Mouse (Mus musculus): ENCODE data around the gene Abr. TPM values are rescaled to one million over a fixed set of nuclear protein-coding genes. Genes with fewer than 3 reads are reported as not detected.

Gene Abr
- total and polyA plus RNA-seq, 3 experiments: 3.8 to 8.8 TPM; not detected in 1

DNA sequence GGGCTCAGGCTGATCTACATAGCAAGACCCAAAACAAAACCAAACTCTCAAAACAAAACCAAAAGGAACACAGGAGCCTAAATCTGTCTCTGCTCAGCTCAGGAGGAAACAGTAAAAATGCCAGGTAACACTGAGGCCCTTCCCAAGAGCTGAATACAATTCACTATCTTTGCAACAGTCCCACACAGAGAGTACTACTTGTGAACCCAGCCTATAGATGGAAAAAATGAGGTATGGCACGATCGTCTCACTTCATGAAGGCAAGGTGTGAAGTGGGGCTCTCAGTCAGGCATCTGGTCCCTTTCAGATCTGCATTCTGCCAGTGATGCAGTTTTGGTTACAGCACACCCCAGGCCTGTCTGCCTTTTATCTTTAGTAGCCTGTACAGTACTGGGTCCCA is 138.1 kb downstream of the Abr start:
- no peak for TF ChIP-seq HCFC1 (IDR thresholded peaks at IDR 0.05; ENCODE audit: low read depth, low read length)
- no peak for TF ChIP-seq TCF12 (IDR thresholded peaks at IDR 0.05; ENCODE audit: low read depth, low read length)
- TF ChIP-seq MYC (IDR thresholded peaks at IDR 0.05; ENCODE audit: low read depth, low read length): no peak
- no peak for TF ChIP-seq MXI1 (IDR thresholded peaks at IDR 0.05; ENCODE audit: low read depth, low read length)
- no peak for TF ChIP-seq USF1 (IDR thresholded peaks at IDR 0.05; ENCODE audit: low read depth, low read length)
- no peak for TF ChIP-seq CHD2 (IDR thresholded peaks at IDR 0.05; ENCODE audit: low read length)
- no peak for TF ChIP-seq UBTF (IDR thresholded peaks at IDR 0.05; ENCODE audit: borderline replicate concordance, insufficient read depth, low read depth, low read length)
- no peak for TF ChIP-seq KAT2A (conservative IDR thresholded peaks at IDR 0.05; ENCODE audit: low read depth, low read length)
- no peak for TF ChIP-seq MAFK (IDR thresholded peaks at IDR 0.05; ENCODE audit: borderline replicate concordance, low read depth, low read length)
- no peak for TF ChIP-seq MYB (IDR thresholded peaks at IDR 0.05; ENCODE audit: low read depth, low read length)
- no peak for TF ChIP-seq USF2 (IDR thresholded peaks at IDR 0.05; ENCODE audit: borderline replicate concordance in 1 of 2, insufficient read depth in 1 of 2, low read depth in 1 of 2, low read length in 2 of 2)
- TF ChIP-seq MAX (IDR thresholded peaks at IDR 0.05; ENCODE audit: low read length): no peak
- no peak for TF ChIP-seq MAZ (IDR thresholded peaks at IDR 0.05; ENCODE audit: low read depth, low read length)
- no peak for TF ChIP-seq RAD21 (IDR thresholded peaks at IDR 0.05; ENCODE audit: low read depth, low read length)
- no peak for TF ChIP-seq NRF1 (IDR thresholded peaks at IDR 0.05; ENCODE audit: insufficient read depth, low read depth, low read length, poor library complexity, severe bottlenecking)
- TF ChIP-seq RCOR1 (IDR thresholded peaks at IDR 0.05; ENCODE audit: low read depth, low read length): no peak
- no peak for TF ChIP-seq TBP (IDR thresholded peaks at IDR 0.05; ENCODE audit: low read depth, low read length)
- TF ChIP-seq JUND (IDR thresholded peaks at IDR 0.05; ENCODE audit: low read depth, low read length): no peak
- no peak for TF ChIP-seq NELFE (IDR thresholded peaks at IDR 0.05; ENCODE audit: low read depth, low read length)
- no peaks in the 10 kb centered on the region for H3K27me3 ChIP-seq (ENCODE audit: control insufficient read depth in 1 of 2, insufficient read depth in 2 of 2, low read length in 2 of 2)
- H3K36me3 ChIP-seq (ENCODE audit: control insufficient read depth in 1 of 2, insufficient read depth in 2 of 2, low read length in 2 of 2): peaks cover 0 to 17% of the 10 kb centered on the region in 2 experiments; a peak in 2 of 4 replicates
- H3K4me1 ChIP-seq (ENCODE audit: control insufficient read depth in 1 of 2, insufficient read depth in 2 of 2, low read length in 2 of 2): peaks cover 3 to 25% of the 10 kb centered on the region in 2 experiments
- H3K9me3 ChIP-seq (replicated peaks; ENCODE audit: insufficient read depth, low read length): no peaks in the 10 kb centered on the region
- no peak for DNase-seq (ENCODE audit: low read depth, low spot score)
- no peak overlapping the region for H3K27ac ChIP-seq (ENCODE audit: control insufficient read depth, low read depth, low read length)
- H3K4me3 ChIP-seq (ENCODE audit: control insufficient read depth in 1 of 2, insufficient read depth in 1 of 2, low read depth in 2 of 2, low read length in 2 of 2): no peak overlapping the region
- no peaks in the 10 kb centered on the region for H3K79me2 ChIP-seq (ENCODE audit: control insufficient read depth, insufficient read depth, low read length, poor library complexity)
- H3K9ac ChIP-seq (ENCODE audit: control insufficient read depth, low read depth, low read length, poor library complexity, severe bottlenecking): no peak overlapping the region

DNA sequence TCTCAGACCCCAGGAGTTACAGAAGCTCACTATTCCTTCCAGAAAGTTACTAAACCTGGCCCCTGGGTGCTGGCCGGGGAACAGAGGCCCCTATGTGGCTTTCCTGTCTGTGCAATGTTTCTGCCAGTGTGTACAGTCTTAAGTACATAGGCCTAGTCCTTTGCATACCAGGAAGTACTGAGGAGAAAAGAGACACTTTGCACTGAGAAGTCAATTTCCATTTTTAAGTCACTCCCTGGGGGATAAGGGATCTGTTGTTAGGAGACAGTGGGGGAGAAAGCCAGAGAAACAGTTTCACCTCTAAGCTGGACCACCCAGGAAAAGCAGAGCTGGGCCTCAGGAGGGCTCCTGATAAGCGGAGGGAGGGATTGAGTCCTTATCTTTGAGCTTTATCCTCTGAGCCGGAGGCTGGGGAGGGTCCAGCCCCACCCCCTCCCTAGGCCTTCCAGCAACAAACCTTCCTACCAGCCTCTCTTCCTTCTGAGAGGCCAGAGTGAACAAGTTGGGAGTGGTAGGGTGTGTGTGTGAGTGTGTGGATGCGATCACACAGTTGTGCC is 138.9 kb downstream of the Abr start:
- TF ChIP-seq EP300 (IDR thresholded peaks at IDR 0.05; ENCODE audit: low read depth in 1 of 2, low read length in 2 of 2): peak; percentile 13 to 36; a peak in 1 of 4 replicates
- peak; percentile 26; the same call in 1 of the 2 replicates for TF ChIP-seq TCF12 (IDR thresholded peaks at IDR 0.05; ENCODE audit: low read depth, low read length)
- peak; percentile 82 for TF ChIP-seq GATA1 (IDR thresholded peaks at IDR 0.05; ENCODE audit: low read depth, low read length)
- TF ChIP-seq ZC3H11A (IDR thresholded peaks at IDR 0.05; ENCODE audit: low read depth, low read length): no peak
- TF ChIP-seq MXI1 (IDR thresholded peaks at IDR 0.05; ENCODE audit: low read depth, low read length): no peak
- peak; percentile 85; the same call in 1 of the 2 replicates for TF ChIP-seq MAZ (IDR thresholded peaks at IDR 0.05; ENCODE audit: low read depth, low read length)
- peak; percentile 80 for TF ChIP-seq RCOR1 (IDR thresholded peaks at IDR 0.05; ENCODE audit: low read depth, low read length)
- no peak for TF ChIP-seq CTCF (IDR thresholded peaks at IDR 0.05 in 2 of 3, conservative IDR thresholded peaks at IDR 0.05 in 1 of 3; ENCODE audit: control insufficient read depth in 1 of 3, insufficient read depth in 1 of 3, low read depth in 2 of 3, low read length in 3 of 3, poor library complexity in 1 of 3, severe bottlenecking in 1 of 3)
- TF ChIP-seq HCFC1 (IDR thresholded peaks at IDR 0.05; ENCODE audit: low read depth, low read length): peak; percentile 9; the same call in 1 of the 2 replicates
- no peak for TF ChIP-seq NELFE (IDR thresholded peaks at IDR 0.05; ENCODE audit: low read depth, low read length)
- 0 out of 2 replicates have a peak, but pooled peaks have one; percentile 45 for TF ChIP-seq SIN3A (IDR thresholded peaks at IDR 0.05; ENCODE audit: low read length)
- no peak for TF ChIP-seq POLR2AphosphoS5 (IDR thresholded peaks at IDR 0.05; ENCODE audit: borderline replicate concordance, low read depth, low read length)
- peak; percentile 26; the same call in 1 of the 2 replicates for TF ChIP-seq ELF1 (IDR thresholded peaks at IDR 0.05; ENCODE audit: low read depth, low read length)
- TF ChIP-seq ZNF384 (IDR thresholded peaks at IDR 0.05; ENCODE audit: low read depth, low read length): no peak
- Histone ChIP-seq H3K4me1 (ENCODE audit: control insufficient read depth in 1 of 2, insufficient read depth in 2 of 2, low read length in 2 of 2) (peaks cover 3 to 25% of the 10 kb centered on the region in 2 experiments), H3K79me2 (ENCODE audit: control insufficient read depth, insufficient read depth, low read length, poor library complexity) (no peaks in the 10 kb centered on the region), H3K27me3 (ENCODE audit: control insufficient read depth in 1 of 2, insufficient read depth in 2 of 2, low read length in 2 of 2) (no peaks in the 10 kb centered on the region), H3K27ac (ENCODE audit: control insufficient read depth, low read depth, low read length) (peak overlapping the region; percentile 28), H3K4me3 (ENCODE audit: control insufficient read depth in 1 of 2, insufficient read depth in 1 of 2, low read depth in 2 of 2, low read length in 2 of 2) (no peak overlapping the region), H3K9me3 (replicated peaks; ENCODE audit: insufficient read depth, low read length) (no peaks in the 10 kb centered on the region), H3K9ac (ENCODE audit: control insufficient read depth, low read depth, low read length, poor library complexity, severe bottlenecking) (peak overlapping the region; percentile 20), H3K36me3 (ENCODE audit: control insufficient read depth in 1 of 2, insufficient read depth in 2 of 2, low read length in 2 of 2) (peaks cover 0 to 17% of the 10 kb centered on the region in 2 experiments; a peak in 2 of 4 replicates)
- peak; percentile 61 for DNase-seq (ENCODE audit: low read depth, low spot score)

Measured in MEL (cell line).